Mouse (Mus musculus): ENCODE measurements at regions not wholly inside any gene's neighbourhood (a gene's known extent, or its start where the extent isn't known, plus 50 kb on each side); places are given as distances from the start of the nearest gene placed in this dataset.

DNA sequence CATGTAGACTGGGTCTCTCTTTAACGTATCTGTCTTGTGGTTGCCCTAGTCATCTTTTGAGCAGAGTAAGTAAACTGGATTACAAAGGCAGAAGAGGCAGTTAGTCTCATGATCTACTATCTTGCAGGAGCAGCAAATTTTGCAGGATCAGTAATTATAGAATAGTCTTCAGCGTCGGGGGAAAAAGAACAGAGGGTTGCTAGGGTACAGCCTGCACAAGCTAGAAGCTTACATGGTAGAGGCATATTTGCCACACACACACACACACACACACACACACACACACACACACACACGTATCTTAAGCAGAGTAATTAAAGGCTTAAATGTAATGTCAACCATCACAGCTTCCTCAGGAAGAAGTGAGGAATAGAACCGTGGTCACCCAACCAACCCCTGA, 307.6 kb downstream of the Ptpru start:
- Histone ChIP-seq H3K36me3 (no peaks in the 10 kb centered on the region), H3K4me3 (no peak overlapping the region), H3K9me3 (replicated peaks) (no peaks in the 10 kb centered on the region), H3K27me3 (ENCODE audit: low read depth, poor library complexity, severe bottlenecking) (no peaks in the 10 kb centered on the region), H3K4me1 (peaks cover 9% of the 10 kb centered on the region), H3K27ac (peak overlapping the region; percentile 56; the same call in 1 of the 2 replicates)
- DNase-seq (ENCODE audit: low spot score), result no peak
- WGBS, result 83% methylated on average over 5 of the region's 5 CpGs

DNA sequence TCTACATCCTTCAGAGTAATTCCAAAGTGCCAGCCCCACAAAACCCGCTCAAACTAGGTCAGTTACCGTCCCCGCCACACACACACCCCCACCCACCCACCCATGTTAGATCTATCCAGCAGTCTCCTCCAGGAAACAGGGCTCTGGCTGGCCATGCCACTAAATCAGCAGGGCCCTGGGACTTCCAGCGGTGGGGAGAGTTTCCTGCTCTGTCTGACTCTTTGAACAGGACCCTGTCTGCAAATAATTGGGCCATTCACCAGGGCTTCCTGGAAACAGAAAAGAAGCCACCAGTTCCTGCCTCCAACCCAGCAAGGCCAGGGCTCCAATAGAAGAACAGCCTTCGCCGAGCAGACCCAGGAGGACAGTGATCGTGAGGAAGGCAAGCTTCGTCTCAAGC, 307.1 kb downstream of the Ptpru start:
- WGBS, result 79% methylated on average over 7 of the region's 8 CpGs
- Histone ChIP-seq H3K27me3 (ENCODE audit: low read depth, poor library complexity, severe bottlenecking) (no peaks in the 10 kb centered on the region), H3K36me3 (no peaks in the 10 kb centered on the region), H3K9me3 (replicated peaks) (no peaks in the 10 kb centered on the region), H3K27ac (peak overlapping the region; percentile 56), H3K4me3 (no peak overlapping the region), H3K4me1 (peaks cover 9% of the 10 kb centered on the region)
- no peak for DNase-seq (ENCODE audit: low spot score)

GRCm38 (mm10) chr4:131534831-131535230, 303.3 kb downstream of the Ptpru start:
- H3K9me3 ChIP-seq (replicated peaks), result no peaks in the 10 kb centered on the region
- no peak overlapping the region for H3K4me3 ChIP-seq
- no peaks in the 10 kb centered on the region for H3K27me3 ChIP-seq (ENCODE audit: low read depth, poor library complexity, severe bottlenecking)
- WGBS, result 91% methylated on average over 6 of the region's 6 CpGs
- peaks cover 23% of the 10 kb centered on the region for H3K4me1 ChIP-seq
- no peak overlapping the region for H3K27ac ChIP-seq
- no peak for DNase-seq (ENCODE audit: low spot score)
- H3K36me3 ChIP-seq, result no peaks in the 10 kb centered on the region

DNA sequence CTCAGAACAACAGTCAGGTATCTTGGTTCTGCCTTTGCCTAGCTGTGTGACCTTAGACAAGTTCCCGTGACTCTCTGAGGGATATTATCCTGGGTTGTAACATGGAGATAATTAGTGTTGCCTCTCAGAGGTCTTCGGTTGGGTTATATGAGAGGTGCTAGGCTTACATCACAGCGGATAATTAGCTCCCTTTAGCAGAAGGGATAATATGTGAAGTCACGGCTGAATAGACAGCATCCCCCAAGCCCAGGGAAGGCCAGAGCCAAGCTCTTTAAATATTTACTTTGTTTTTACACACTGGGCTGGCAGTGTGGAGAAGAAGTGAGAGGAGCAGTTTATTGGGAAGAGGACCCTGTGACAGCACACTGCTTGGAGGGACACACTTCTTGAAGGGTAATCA, 299.9 kb downstream of the Ptpru start:
- H3K27ac ChIP-seq, result no peak overlapping the region
- no peak overlapping the region for H3K4me3 ChIP-seq
- peaks cover 14% of the 10 kb centered on the region; the same call in 1 of the 2 replicates for H3K4me1 ChIP-seq
- no peaks in the 10 kb centered on the region for H3K9me3 ChIP-seq (replicated peaks)
- H3K36me3 ChIP-seq, result no peaks in the 10 kb centered on the region
- H3K27me3 ChIP-seq (ENCODE audit: low read depth, poor library complexity, severe bottlenecking), result no peaks in the 10 kb centered on the region
- 78% methylated on average over 4 of the region's 4 CpGs for WGBS
- no peak for DNase-seq (ENCODE audit: low spot score)

- no peaks in the 10 kb centered on the region for H3K27me3 ChIP-seq (ENCODE audit: low read depth, poor library complexity, severe bottlenecking)
- H3K4me1 ChIP-seq, result peaks cover 28% of the 10 kb centered on the region
- H3K27ac ChIP-seq, result peak overlapping the region; percentile 3; the same call in 1 of the 2 replicates
- DNase-seq (ENCODE audit: low spot score), result no peak
- H3K9me3 ChIP-seq (replicated peaks), result no peaks in the 10 kb centered on the region
- whole genome bisulfite sequencing, result 42% methylated on average over 12 of the region's 12 CpGs
- H3K36me3 ChIP-seq, result no peaks in the 10 kb centered on the region
- H3K4me3 ChIP-seq, result no peak overlapping the region
Observed at GRCm38 (mm10) chr4:131546422-131547200, 291.5 kb downstream of the Ptpru start.

GRCm38 (mm10) chr4:131549581-131549980, 288.5 kb downstream of the Ptpru start:
- no peak for DNase-seq (ENCODE audit: low spot score)
- H3K27ac ChIP-seq, result no peak overlapping the region
- no peaks in the 10 kb centered on the region for H3K27me3 ChIP-seq (ENCODE audit: low read depth, poor library complexity, severe bottlenecking)
- H3K4me1 ChIP-seq, result peaks cover 24% of the 10 kb centered on the region
- WGBS, result 84% methylated on average over 12 of the region's 12 CpGs
- H3K4me3 ChIP-seq, result no peak overlapping the region
- H3K9me3 ChIP-seq (replicated peaks), result no peaks in the 10 kb centered on the region
- H3K36me3 ChIP-seq, result no peaks in the 10 kb centered on the region

- no peak for DNase-seq (ENCODE audit: low spot score)
- H3K4me3 ChIP-seq, result no peak overlapping the region
- no peaks in the 10 kb centered on the region for H3K36me3 ChIP-seq
- no peaks in the 10 kb centered on the region for H3K4me1 ChIP-seq
- no peaks in the 10 kb centered on the region for H3K27me3 ChIP-seq (ENCODE audit: low read depth, poor library complexity, severe bottlenecking)
- 85% methylated on average over 5 of the region's 5 CpGs for WGBS
- no peaks in the 10 kb centered on the region for H3K9me3 ChIP-seq (replicated peaks)
- H3K27ac ChIP-seq, result no peak overlapping the region
Observed at GRCm38 (mm10) chr4:131558513-131558912, 279.6 kb downstream of the Ptpru start.

GRCm38 (mm10) chr4:131563851-131564250, 274.2 kb downstream of the Ptpru start:
- WGBS, result 75% methylated on average over 4 of the region's 4 CpGs
- Histone ChIP-seq H3K9me3 (replicated peaks) (no peaks in the 10 kb centered on the region), H3K4me3 (no peak overlapping the region), H3K36me3 (no peaks in the 10 kb centered on the region), H3K27me3 (ENCODE audit: low read depth, poor library complexity, severe bottlenecking) (no peaks in the 10 kb centered on the region), H3K27ac (no peak overlapping the region), H3K4me1 (no peaks in the 10 kb centered on the region)
- no peak for DNase-seq (ENCODE audit: low spot score)

GRCm38 (mm10) chr4:131565203-131565602, 272.9 kb downstream of the Ptpru start:
- no peaks in the 10 kb centered on the region for H3K27me3 ChIP-seq (ENCODE audit: low read depth, poor library complexity, severe bottlenecking)
- H3K4me3 ChIP-seq, result no peak overlapping the region
- 79% methylated on average over 7 of the region's 7 CpGs for WGBS
- no peak for DNase-seq (ENCODE audit: low spot score)
- H3K36me3 ChIP-seq, result no peaks in the 10 kb centered on the region
- H3K27ac ChIP-seq, result no peak overlapping the region
- H3K4me1 ChIP-seq, result 0 out of 2 replicates have a peak, but pooled peaks cover 3% of the 10 kb centered on the region
- no peaks in the 10 kb centered on the region for H3K9me3 ChIP-seq (replicated peaks)

GRCm38 (mm10) chr4:131567241-131567640, 270.8 kb downstream of the Ptpru start:
- H3K27me3 ChIP-seq (ENCODE audit: low read depth, poor library complexity, severe bottlenecking), result no peaks in the 10 kb centered on the region
- no peak overlapping the region for H3K27ac ChIP-seq
- DNase-seq (ENCODE audit: low spot score), result no peak
- 85% methylated on average over 2 of the region's 2 CpGs for WGBS
- H3K36me3 ChIP-seq, result no peaks in the 10 kb centered on the region
- H3K4me3 ChIP-seq, result no peak overlapping the region
- no peaks in the 10 kb centered on the region for H3K9me3 ChIP-seq (replicated peaks)
- H3K4me1 ChIP-seq, result 0 out of 2 replicates have a peak, but pooled peaks cover 3% of the 10 kb centered on the region

DNA sequence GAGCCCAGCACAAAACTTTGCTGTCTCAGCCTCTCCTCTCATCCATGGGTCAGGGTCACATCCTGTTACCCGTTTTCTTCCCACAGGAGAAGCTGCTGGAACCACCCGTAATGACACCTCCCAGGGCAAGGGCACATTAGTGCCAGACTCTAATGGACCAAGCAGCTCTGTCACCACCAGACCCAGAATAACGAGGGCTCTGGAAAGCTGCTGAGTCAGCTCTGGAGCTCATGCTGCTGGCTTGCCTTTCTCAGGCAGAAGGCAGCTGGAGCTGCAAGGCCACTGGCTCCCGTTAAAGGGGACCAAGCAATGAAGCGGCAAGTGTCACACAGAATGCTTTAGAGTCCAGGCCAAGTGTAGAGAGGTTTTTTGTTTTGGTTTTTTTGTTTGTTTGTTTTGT, 268.9 kb downstream of the Ptpru start:
- Histone ChIP-seq H3K4me1 (0 out of 2 replicates have a peak, but pooled peaks cover 3% of the 10 kb centered on the region), H3K36me3 (no peaks in the 10 kb centered on the region), H3K27me3 (ENCODE audit: low read depth, poor library complexity, severe bottlenecking) (no peaks in the 10 kb centered on the region), H3K9me3 (replicated peaks) (no peaks in the 10 kb centered on the region), H3K4me3 (no peak overlapping the region), H3K27ac (no peak overlapping the region)
- 46% methylated on average over 5 of the region's 5 CpGs for WGBS
- no peak for DNase-seq (ENCODE audit: low spot score)

- Histone ChIP-seq H3K27ac (no peak overlapping the region), H3K4me3 (no peak overlapping the region), H3K9me3 (replicated peaks) (no peaks in the 10 kb centered on the region), H3K27me3 (ENCODE audit: low read depth, poor library complexity, severe bottlenecking) (no peaks in the 10 kb centered on the region), H3K36me3 (no peaks in the 10 kb centered on the region), H3K4me1 (no peaks in the 10 kb centered on the region)
- DNase-seq (ENCODE audit: low spot score), result no peak
- 79% methylated on average over 4 of the region's 4 CpGs for WGBS
Observed at GRCm38 (mm10) chr4:131577571-131577970, 260.5 kb downstream of the Ptpru start.

GRCm38 (mm10) chr4:131585946-131586345, 252.1 kb downstream of the Ptpru start:
- no peak overlapping the region for H3K4me3 ChIP-seq
- DNase-seq (ENCODE audit: low spot score), result no peak

More at GRCm38 (mm10) chr4:131585946-131586345, 252.1 kb downstream of the Ptpru start:
- Histone ChIP-seq H3K4me1 (peaks cover 2% of the 10 kb centered on the region; the same call in 1 of the 2 replicates), H3K9me3 (replicated peaks) (no peaks in the 10 kb centered on the region), H3K27ac (no peak overlapping the region), H3K27me3 (ENCODE audit: low read depth, poor library complexity, severe bottlenecking) (no peaks in the 10 kb centered on the region), H3K36me3 (no peaks in the 10 kb centered on the region)
- 70% methylated on average over 3 of the region's 3 CpGs for WGBS

Measured in limb, embryonic 10.5 days (tissue).